Mouse (Mus musculus) cortical plate, adult 2 months (tissue): ENCODE measurements around the gene Sirpa. TPM values are rescaled to one million over a fixed set of nuclear protein-coding genes. Genes with fewer than 3 reads are reported as not detected.

Experiments used
- H3K27ac ChIP-seq: fragments of 200-500 bp; 2 replicates; pipeline ENCODE4 v1.5.1; 2012; ENCODE audit warnings: low read length, control low read depth, inconsistent platforms; ENCODE audit not compliant: insufficient read depth
- H3K4me1 ChIP-seq: fragments of 200-500 bp; 2 replicates; pipeline ENCODE4 v1.6.1; 2011; ENCODE audit warnings: low read length; ENCODE audit not compliant: control insufficient read depth, insufficient read depth
- H3K4me3 ChIP-seq: fragments of 200-500 bp; 2 replicates; pipeline ENCODE4 v1.5.1; 2011; ENCODE audit warnings: mild to moderate bottlenecking, low read length, control low read depth; ENCODE audit not compliant: insufficient read depth
- CTCF ChIP-seq: fragments of 200-500 bp; IDR thresholded peaks from 2 replicates; pipeline ENCODE4 v1.5.1; 2011; ENCODE audit warnings: mild to moderate bottlenecking, control low read depth, low read length; ENCODE audit not compliant: insufficient read depth; ENCODE audit errors: extremely low read depth
- POLR2A ChIP-seq: fragments of 200-500 bp; IDR thresholded peaks from 2 replicates; pipeline ENCODE4 v1.6.1; 2011; ENCODE audit warnings: mild to moderate bottlenecking, low read length, control low read depth; ENCODE audit not compliant: insufficient read depth; ENCODE audit errors: extremely low read depth
- polyA plus RNA-seq: library from polyadenylated mRNA; depleted of rRNA; stranded (reverse); fragments of >200 nt; gene quantifications from 2 replicates; pipeline ENCODE4 v1.2.3, GENCODE M21; 2012

The Sirpa gene
- polyA plus RNA-seq, 1 experiment, result 314 TPM

- H3K4me3 ChIP-seq, result no peak overlapping the region
- no peak overlapping the region for H3K27ac ChIP-seq
- TF ChIP-seq POLR2A (no peak), CTCF (no peak)
- peaks cover 11% of the 10 kb centered on the region for H3K4me1 ChIP-seq
Measured at GRCm38 (mm10) chr2:129630978-129631660, 38.5 kb downstream of the Sirpa start.

GRCm38 (mm10) chr2:129632324-129632723 lies 39.7 kb downstream of the Sirpa start:
- TF ChIP-seq POLR2A, result no peak
- no peak for TF ChIP-seq CTCF
- no peak overlapping the region for H3K4me3 ChIP-seq
- H3K4me1 ChIP-seq, result peaks cover 7% of the 10 kb centered on the region
- H3K27ac ChIP-seq, result no peak overlapping the region

- H3K4me1 ChIP-seq, result peaks cover 5% of the 10 kb centered on the region
- 0 out of 2 replicates have a peak overlapping the region, but pooled peaks have one; percentile 21 for H3K27ac ChIP-seq
- no peak overlapping the region for H3K4me3 ChIP-seq
- no peak for TF ChIP-seq POLR2A
- TF ChIP-seq CTCF, result no peak
Measured at GRCm38 (mm10) chr2:129633077-129633732, 40.6 kb downstream of the Sirpa start.

GRCm38 (mm10) chr2:129633982-129634381 lies 41.3 kb downstream of the Sirpa start:
- Histone ChIP-seq H3K27ac (no peak overlapping the region), H3K4me1 (peaks cover 4% of the 10 kb centered on the region; the same call in 1 of the 2 replicates), H3K4me3 (no peak overlapping the region)
- no peak for TF ChIP-seq CTCF
- TF ChIP-seq POLR2A, result no peak

GRCm38 (mm10) chr2:129652616-129653015 lies 60.0 kb downstream of the Sirpa start:
- TF ChIP-seq POLR2A (no peak), CTCF (no peak)
- Histone ChIP-seq H3K27ac (no peak overlapping the region), H3K4me3 (no peak overlapping the region), H3K4me1 (peaks cover 1% of the 10 kb centered on the region)

GRCm38 (mm10) chr2:129653632-129654031 lies 61.0 kb downstream of the Sirpa start:
- TF ChIP-seq CTCF (no peak), POLR2A (no peak)
- no peak overlapping the region for H3K27ac ChIP-seq
- H3K4me1 ChIP-seq, result peaks cover 1% of the 10 kb centered on the region
- H3K4me3 ChIP-seq, result no peak overlapping the region

GRCm38 (mm10) chr2:129654233-129654950 lies 61.8 kb downstream of the Sirpa start:
- Histone ChIP-seq H3K27ac (no peak overlapping the region), H3K4me1 (peaks cover 1% of the 10 kb centered on the region), H3K4me3 (no peak overlapping the region)
- TF ChIP-seq POLR2A, result no peak
- no peak for TF ChIP-seq CTCF

GRCm38 (mm10) chr2:129655033-129655432 lies 62.4 kb downstream of the Sirpa start:
- H3K27ac ChIP-seq, result peak overlapping the region; percentile 59; the same call in 1 of the 2 replicates
- TF ChIP-seq CTCF (no peak), POLR2A (no peak)
- no peak overlapping the region for H3K4me3 ChIP-seq
- H3K4me1 ChIP-seq, result peaks cover 1% of the 10 kb centered on the region

GRCm38 (mm10) chr2:129658796-129659195 lies 66.2 kb downstream of the Sirpa start:
- H3K4me1 ChIP-seq, result peaks cover 1% of the 10 kb centered on the region
- H3K4me3 ChIP-seq, result no peak overlapping the region
- H3K27ac ChIP-seq, result no peak overlapping the region
- no peak for TF ChIP-seq POLR2A
- TF ChIP-seq CTCF, result no peak

- H3K4me3 ChIP-seq, result no peak overlapping the region
- TF ChIP-seq CTCF (peak; percentile 24), POLR2A (no peak)
- H3K4me1 ChIP-seq, result peaks cover under 1% of the 10 kb centered on the region
- H3K27ac ChIP-seq, result no peak overlapping the region
Measured at GRCm38 (mm10) chr2:129660020-129660419, 67.4 kb downstream of the Sirpa start.
